Mouse (Mus musculus): ENCODE results near the gene Abhd17a.

GRCm38 (mm10) chr10:80570871-80571836 lies 19.0 kb downstream of the Abhd17a start:
- no peak for TF ChIP-seq CTCF (IDR thresholded peaks at IDR 0.05; ENCODE audit: insufficient read depth, low read length)
- no peak for TF ChIP-seq POLR2A (IDR thresholded peaks at IDR 0.05; ENCODE audit: borderline replicate concordance, extremely low read depth, low read depth, low read length)

Data from lung, adult 2 months (tissue).